Mouse (Mus musculus): ENCODE measurements at regions not wholly inside any gene's neighbourhood (a gene's known extent, or its start where the extent isn't known, plus 50 kb on each side); places are given as distances from the start of the nearest gene placed in this dataset.

GRCm38 (mm10) chr9:83249871-83250270 is 103.4 kb upstream of the Hmgn3 start:
- no peak for TF ChIP-seq CTCF (IDR thresholded peaks at IDR 0.05; ENCODE audit: borderline replicate concordance, insufficient read depth, low read length)
- no peak for TF ChIP-seq POLR2A (IDR thresholded peaks at IDR 0.05; ENCODE audit: low read depth, low read length)
- Histone ChIP-seq H3K4me3 (ENCODE audit: insufficient read depth, low read length) (no peak overlapping the region), H3K4me1 (ENCODE audit: control insufficient read depth, insufficient read depth, low read length) (no peaks in the 10 kb centered on the region), H3K27ac (ENCODE audit: insufficient read depth, low read length) (no peak overlapping the region)

GRCm38 (mm10) chr9:83248164-83248730 is 101.8 kb upstream of the Hmgn3 start:
- TF ChIP-seq POLR2A (IDR thresholded peaks at IDR 0.05; ENCODE audit: low read depth, low read length) (no peak), CTCF (IDR thresholded peaks at IDR 0.05; ENCODE audit: borderline replicate concordance, insufficient read depth, low read length) (no peak)
- H3K4me1 ChIP-seq (ENCODE audit: control insufficient read depth, insufficient read depth, low read length), result no peaks in the 10 kb centered on the region
- H3K27ac ChIP-seq (ENCODE audit: insufficient read depth, low read length), result no peak overlapping the region
- no peak overlapping the region for H3K4me3 ChIP-seq (ENCODE audit: insufficient read depth, low read length)

GRCm38 (mm10) chr9:83247066-83247668 is 100.7 kb upstream of the Hmgn3 start:
- Histone ChIP-seq H3K27ac (ENCODE audit: insufficient read depth, low read length) (no peak overlapping the region), H3K4me1 (ENCODE audit: control insufficient read depth, insufficient read depth, low read length) (no peaks in the 10 kb centered on the region), H3K4me3 (ENCODE audit: insufficient read depth, low read length) (no peak overlapping the region)
- TF ChIP-seq POLR2A (IDR thresholded peaks at IDR 0.05; ENCODE audit: low read depth, low read length), result no peak
- TF ChIP-seq CTCF (IDR thresholded peaks at IDR 0.05; ENCODE audit: borderline replicate concordance, insufficient read depth, low read length), result no peak

- TF ChIP-seq POLR2A (IDR thresholded peaks at IDR 0.05; ENCODE audit: low read depth, low read length) (no peak), CTCF (IDR thresholded peaks at IDR 0.05; ENCODE audit: borderline replicate concordance, insufficient read depth, low read length) (no peak)
- Histone ChIP-seq H3K4me1 (ENCODE audit: control insufficient read depth, insufficient read depth, low read length) (no peaks in the 10 kb centered on the region), H3K4me3 (ENCODE audit: insufficient read depth, low read length) (no peak overlapping the region), H3K27ac (ENCODE audit: insufficient read depth, low read length) (no peak overlapping the region)
Observed at GRCm38 (mm10) chr9:83241119-83241518, 94.6 kb upstream of the Hmgn3 start.

GRCm38 (mm10) chr9:83239097-83239496 is 92.6 kb upstream of the Hmgn3 start:
- H3K4me1 ChIP-seq (ENCODE audit: control insufficient read depth, insufficient read depth, low read length), result no peaks in the 10 kb centered on the region
- TF ChIP-seq POLR2A (IDR thresholded peaks at IDR 0.05; ENCODE audit: low read depth, low read length), result no peak
- H3K27ac ChIP-seq (ENCODE audit: insufficient read depth, low read length), result no peak overlapping the region
- no peak overlapping the region for H3K4me3 ChIP-seq (ENCODE audit: insufficient read depth, low read length)

- Histone ChIP-seq H3K4me3 (ENCODE audit: insufficient read depth, low read length) (no peak overlapping the region), H3K27ac (ENCODE audit: insufficient read depth, low read length) (no peak overlapping the region), H3K4me1 (ENCODE audit: control insufficient read depth, insufficient read depth, low read length) (no peaks in the 10 kb centered on the region)
- TF ChIP-seq POLR2A (IDR thresholded peaks at IDR 0.05; ENCODE audit: low read depth, low read length) (no peak), CTCF (IDR thresholded peaks at IDR 0.05; ENCODE audit: borderline replicate concordance, insufficient read depth, low read length) (no peak)
Observed at GRCm38 (mm10) chr9:83221866-83222265, 75.4 kb upstream of the Hmgn3 start.

GRCm38 (mm10) chr9:83202583-83202982 is 56.1 kb upstream of the Hmgn3 start:
- no peak overlapping the region for H3K27ac ChIP-seq (ENCODE audit: insufficient read depth, low read length)
- H3K4me3 ChIP-seq (ENCODE audit: insufficient read depth, low read length), result no peak overlapping the region
- H3K4me1 ChIP-seq (ENCODE audit: control insufficient read depth, insufficient read depth, low read length), result no peaks in the 10 kb centered on the region
- no peak for TF ChIP-seq CTCF (IDR thresholded peaks at IDR 0.05; ENCODE audit: borderline replicate concordance, insufficient read depth, low read length)
- no peak for TF ChIP-seq POLR2A (IDR thresholded peaks at IDR 0.05; ENCODE audit: low read depth, low read length)

- no peaks in the 10 kb centered on the region for H3K4me1 ChIP-seq (ENCODE audit: control insufficient read depth, insufficient read depth, low read length)
- H3K27ac ChIP-seq (ENCODE audit: insufficient read depth, low read length), result no peak overlapping the region
- no peak overlapping the region for H3K4me3 ChIP-seq (ENCODE audit: insufficient read depth, low read length)
- TF ChIP-seq CTCF (IDR thresholded peaks at IDR 0.05; ENCODE audit: borderline replicate concordance, insufficient read depth, low read length) (no peak), POLR2A (IDR thresholded peaks at IDR 0.05; ENCODE audit: low read depth, low read length) (no peak)
Observed at GRCm38 (mm10) chr9:83199771-83200170, 53.3 kb upstream of the Hmgn3 start.

GRCm38 (mm10) chr9:83199176-83199575 is 52.7 kb upstream of the Hmgn3 start:
- TF ChIP-seq CTCF (IDR thresholded peaks at IDR 0.05; ENCODE audit: borderline replicate concordance, insufficient read depth, low read length) (no peak), POLR2A (IDR thresholded peaks at IDR 0.05; ENCODE audit: low read depth, low read length) (no peak)

GRCm38 (mm10) chr9:83197013-83197412 is 50.5 kb upstream of the Hmgn3 start:
- Histone ChIP-seq H3K4me1 (ENCODE audit: control insufficient read depth, insufficient read depth, low read length) (no peaks in the 10 kb centered on the region), H3K4me3 (ENCODE audit: insufficient read depth, low read length) (no peak overlapping the region), H3K27ac (ENCODE audit: insufficient read depth, low read length) (no peak overlapping the region)
- no peak for TF ChIP-seq CTCF (IDR thresholded peaks at IDR 0.05; ENCODE audit: borderline replicate concordance, insufficient read depth, low read length)

More at GRCm38 (mm10) chr9:83199176-83199575, 52.7 kb upstream of the Hmgn3 start:
- Histone ChIP-seq H3K4me3 (ENCODE audit: insufficient read depth, low read length) (no peak overlapping the region), H3K27ac (ENCODE audit: insufficient read depth, low read length) (no peak overlapping the region), H3K4me1 (ENCODE audit: control insufficient read depth, insufficient read depth, low read length) (no peaks in the 10 kb centered on the region)

Measured in embryonic fibroblast, embryonic 13.5 days (primary cell).